In the genomic region with DNA sequence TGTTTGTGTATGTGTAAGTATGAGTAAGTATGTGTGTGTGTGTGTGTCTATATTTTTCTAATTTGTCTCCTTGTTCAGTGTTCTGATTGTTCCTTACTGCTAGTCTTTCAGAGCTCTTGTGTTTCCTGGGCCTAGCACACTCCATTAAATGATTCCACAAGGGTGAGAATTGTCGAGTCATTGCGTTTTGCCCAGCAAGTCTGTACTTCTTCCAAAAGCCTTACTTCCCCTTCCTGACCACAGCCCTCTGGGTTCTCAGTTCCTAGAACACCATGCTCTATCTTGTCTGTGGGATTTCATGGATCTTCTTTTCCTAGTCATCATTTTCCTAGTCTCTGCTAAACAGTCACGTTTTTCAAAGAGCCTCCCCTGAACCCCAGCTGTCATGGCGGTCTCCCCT, we compare ENCODE assay signal across 26 mouse cellular contexts.
DNase-seq lines count a peak whose midpoint lies in the region; ATAC-seq and TF ChIP-seq lines count a peak whose summit lies in the region.
"Had no signal": no experiment of that assay in that cellular context is flagged by ENCODE, and none has a peak within 500 bp of the region (broad histone marks: within the 10 kb centered on the region; RNA-seq: fewer than 3 reads in every experiment).

No protein-coding gene starts in this region.

- H3K9me3 ChIP-seq in CH12.LX (replicated peaks; ENCODE audit: low read length), result no peaks in the 10 kb centered on the region
- H3K9me3 ChIP-seq: embryonic facial prominence, embryonic 15.5 days; forebrain, embryonic 15.5 days; limb, embryonic 10.5 days; megakaryocyte, embryonic 14.5 days; midbrain, embryonic 13.5 days; neural tube, embryonic 12.5 days had no signal

- H3K36me3 ChIP-seq in CH12.LX (replicated peaks in 1 of 2; ENCODE audit: control insufficient read depth in 1 of 2, insufficient read depth in 1 of 2, low read length in 1 of 2), result no peaks in the 10 kb centered on the region
- H3K36me3 ChIP-seq: embryonic facial prominence, embryonic 15.5 days; forebrain, embryonic 15.5 days; limb, embryonic 10.5 days; midbrain, embryonic 13.5 days; neural tube, embryonic 12.5 days had no signal

- TF ChIP-seq EP300 in CH12.LX (IDR thresholded peaks at IDR 0.05; ENCODE audit: low read length), result no peak

- TF ChIP-seq POLR2A in CH12.LX (IDR thresholded peaks at IDR 0.05; ENCODE audit: low read depth, low read length), result no peak
- TF ChIP-seq POLR2A in embryonic fibroblast, embryonic 13.5 days (IDR thresholded peaks at IDR 0.05; ENCODE audit: low read depth, low read length), result no peak

- ATAC-seq in monocyte, adult 5-6 weeks (replicated peaks; ENCODE audit: insufficient number of reproducible peaks, low FRiP score, low TSS enrichment, poor library complexity, severe bottlenecking), result 0 out of 2 replicates have a peak, but pooled peaks have one; percentile 48
- ATAC-seq: forebrain, embryonic 15.5 days; hindbrain, embryonic 16.5 days; intestine, embryonic 16.5 days; midbrain, embryonic 13.5 days had no signal

- DNase-seq in CH12.LX (ENCODE audit: extremely low read depth) (peak; percentile 19), MEL-GATA-1-ER (ENCODE audit: extremely low read depth, low read depth) (peak; percentile 67)
- no peak for DNase-seq in urinary bladder, postnatal 4 days (ENCODE audit: low spot score in 2 of 2)
- no peak for DNase-seq in kidney, postnatal 4 days
- DNase-seq in urinary bladder, postnatal 14 days (ENCODE audit: low spot score), result no peak
- DNase-seq: adrenal gland, postnatal 25 days; cerebellum, adult 18-20 months; cerebellum, postnatal 25 days; heart, adult 2 months; heart, postnatal 36 days; kidney, postnatal 25 days; layer of hippocampus, adult 9-11 months; lung, postnatal 14 days; retina, postnatal 1 day; right cerebral cortex, postnatal 25 days; spleen, adult 18-20 months had no signal

- no peak overlapping the region for H3K4me3 ChIP-seq in CH12.LX (replicated peaks in 1 of 3; ENCODE audit: low read depth in 2 of 3, low read length in 2 of 3, poor library complexity in 1 of 3)
- H3K4me3 ChIP-seq in embryonic fibroblast, embryonic 13.5 days (ENCODE audit: insufficient read depth, low read length), result no peak overlapping the region
- H3K4me3 ChIP-seq: embryonic facial prominence, embryonic 15.5 days; forebrain, embryonic 15.5 days; heart, adult 2 months; limb, embryonic 10.5 days; megakaryocyte, embryonic 14.5 days; midbrain, embryonic 13.5 days; neural tube, embryonic 12.5 days had no signal

- no peaks in the 10 kb centered on the region for H3K79me2 ChIP-seq in CH12.LX (replicated peaks; ENCODE audit: control insufficient read depth, extremely low read depth, insufficient read depth, poor library complexity, severe bottlenecking)

- no peak overlapping the region for H3K9ac ChIP-seq in CH12.LX (ENCODE audit: insufficient read depth, low read depth)
- H3K9ac ChIP-seq: embryonic facial prominence, embryonic 15.5 days; forebrain, embryonic 15.5 days; midbrain, embryonic 13.5 days; neural tube, embryonic 12.5 days had no signal

- in situ Hi-C loops in CH12.LX (cut with MboI; ENCODE audit: low pct_ligation_motif_present, low pct_unique_long_range_greater_than_20kb, low sequenced_read_pairs), result no loop called here

- H3K4me2 ChIP-seq in CH12.LX (ENCODE audit: insufficient read depth, low read depth, poor library complexity, severe bottlenecking), result no peak overlapping the region
- H3K4me2 ChIP-seq: embryonic facial prominence, embryonic 15.5 days; forebrain, embryonic 15.5 days; midbrain, embryonic 13.5 days; neural tube, embryonic 12.5 days had no signal

- no peak overlapping the region for H3K27ac ChIP-seq in CH12.LX (ENCODE audit: insufficient read depth, low read depth)
- peak overlapping the region; percentile 42; the same call in 1 of the 2 replicates for H3K27ac ChIP-seq in embryonic fibroblast, embryonic 13.5 days (ENCODE audit: insufficient read depth, low read length)
- H3K27ac ChIP-seq: embryonic facial prominence, embryonic 15.5 days; forebrain, embryonic 15.5 days; heart, adult 2 months; limb, embryonic 10.5 days; midbrain, embryonic 13.5 days; neural tube, embryonic 12.5 days had no signal

- no peaks in the 10 kb centered on the region for H3K27me3 ChIP-seq in CH12.LX (replicated peaks)
- H3K27me3 ChIP-seq: embryonic facial prominence, embryonic 15.5 days; forebrain, embryonic 15.5 days; megakaryocyte, embryonic 14.5 days; midbrain, embryonic 13.5 days; neural tube, embryonic 12.5 days had no signal

- TF ChIP-seq CTCF in CH12.LX (conservative IDR thresholded peaks at IDR 0.05 in 1 of 2, IDR thresholded peaks at IDR 0.05 in 1 of 2; ENCODE audit: low read depth in 2 of 2, low read length in 2 of 2), result no peak
- TF ChIP-seq CTCF in embryonic fibroblast, embryonic 13.5 days (IDR thresholded peaks at IDR 0.05; ENCODE audit: borderline replicate concordance, insufficient read depth, low read length), result no peak

- dilution Hi-C loops in CH12.LX (cut with MboI; ENCODE audit: extremely low pct_ligation_motif_present, extremely low pct_unique_long_range_greater_than_20kb, low sequenced_read_pairs), result no loop called here

- peaks cover 0 to 4% of the 10 kb centered on the region in 2 experiments; a peak in 3 of 4 replicates for H3K4me1 ChIP-seq in CH12.LX (ENCODE audit: control insufficient read depth in 1 of 2, insufficient read depth in 2 of 2)
- peaks cover 19% of the 10 kb centered on the region for H3K4me1 ChIP-seq in embryonic fibroblast, embryonic 13.5 days (ENCODE audit: control insufficient read depth, insufficient read depth, low read length)
- H3K4me1 ChIP-seq: forebrain, embryonic 15.5 days; midbrain, embryonic 13.5 days; neural tube, embryonic 12.5 days had no signal

- no peak for TF ChIP-seq RAD21 in CH12.LX (IDR thresholded peaks at IDR 0.05; ENCODE audit: low read depth, low read length)

TF ChIP-seq in CH12.LX, 34 proteins besides CTCF, POLR2A, EP300 and RAD21:
- TF ChIP-seq MYC (IDR thresholded peaks at IDR 0.05; ENCODE audit: low read depth, low read length), result no peak
- TF ChIP-seq SMC3 (IDR thresholded peaks at IDR 0.05; ENCODE audit: low read depth, low read length), result no peak
- TF ChIP-seq CHD2 (IDR thresholded peaks at IDR 0.05; ENCODE audit: low read length), result no peak
TF ChIP-seq in CH12.LX: peak in this region for 0.

Comparison
In these comparisons a context has a peak if more than half of its experiments do, and no peak if none do; other contexts are left out.
1. DNase-seq: peak in CH12.LX (single experiment) and MEL-GATA-1-ER (single experiment); none in urinary bladder, postnatal 4 days (0 of 2), kidney, postnatal 4 days (0 of 2) and urinary bladder, postnatal 14 days (single experiment).